Mouse (Mus musculus): Measurements from ENCODE around the gene Cfap73. TPM values are rescaled to one million over a fixed set of nuclear protein-coding genes. Genes with fewer than 3 reads are reported as not detected.
A peak's percentile ranks its signal among the peaks of the same experiment; 100 is the strongest.

Gene Cfap73
- polyA plus RNA-seq, 1 experiment from 2014 or later: not detected

GRCm38 (mm10) chr5:120635633-120636032 is 1.6 kb upstream of the Cfap73 start:
- Histone ChIP-seq H3K36me3 (ENCODE audit: control insufficient read depth, insufficient read depth, low read length) (no peaks in the 10 kb centered on the region), H3K4me2 (no peak overlapping the region), H3K9ac (ENCODE audit: low read depth, low read length) (no peak overlapping the region), H3K27me3 (replicated peaks; ENCODE audit: control insufficient read depth, insufficient read depth, low read length) (peaks cover 9% of the 10 kb centered on the region), H3K4me3 (ENCODE audit: low read depth, low read length) (no peak overlapping the region), H3K27ac (ENCODE audit: low read depth, low read length) (no peak overlapping the region), H3K9me3 (ENCODE audit: control insufficient read depth, low read length) (no peaks in the 10 kb centered on the region), H3K4me1 (replicated peaks; ENCODE audit: control insufficient read depth, insufficient read depth, low read length) (0 out of 2 replicates have a peak, but pooled peaks cover 3% of the 10 kb centered on the region)
- WGBS: 81% methylated on average over 5 of the region's 5 CpGs
- DNase-seq (ENCODE audit: low spot score) (no peak), ATAC-seq (replicated peaks; ENCODE audit: low FRiP score) (no peak)

- WGBS: 48% methylated on average over 5 of the region's 5 CpGs
- no peak overlapping the region for H3K27ac ChIP-seq (ENCODE audit: low read depth, low read length)
Measured at GRCm38 (mm10) chr5:120634860-120635259, 825 bp upstream of the Cfap73 start.

GRCm38 (mm10) chr5:120631892-120632291 is 2.1 kb downstream of the Cfap73 start:
- no peak overlapping the region for H3K4me2 ChIP-seq
- H3K4me1 ChIP-seq (replicated peaks; ENCODE audit: control insufficient read depth, insufficient read depth, low read length): 0 out of 2 replicates have a peak, but pooled peaks cover 3% of the 10 kb centered on the region
- peaks cover 20% of the 10 kb centered on the region for H3K27me3 ChIP-seq (replicated peaks; ENCODE audit: control insufficient read depth, insufficient read depth, low read length)
- ATAC-seq (replicated peaks; ENCODE audit: low FRiP score) (no peak), DNase-seq (ENCODE audit: low spot score) (no peak)
- H3K4me3 ChIP-seq (ENCODE audit: low read depth, low read length): no peak overlapping the region
- H3K27ac ChIP-seq (ENCODE audit: low read depth, low read length): no peak overlapping the region
- H3K9me3 ChIP-seq (ENCODE audit: control insufficient read depth, low read length): no peaks in the 10 kb centered on the region
- peaks cover 9% of the 10 kb centered on the region for H3K36me3 ChIP-seq (ENCODE audit: control insufficient read depth, insufficient read depth, low read length)
- 75% methylated on average over 5 of the region's 5 CpGs for WGBS
- no peak overlapping the region for H3K9ac ChIP-seq (ENCODE audit: low read depth, low read length)

More at GRCm38 (mm10) chr5:120634860-120635259, 825 bp upstream of the Cfap73 start:
- H3K9ac ChIP-seq (ENCODE audit: low read depth, low read length): no peak overlapping the region
- no peak overlapping the region for H3K4me3 ChIP-seq (ENCODE audit: low read depth, low read length)
- 0 out of 2 replicates have a peak, but pooled peaks cover 3% of the 10 kb centered on the region for H3K4me1 ChIP-seq (replicated peaks; ENCODE audit: control insufficient read depth, insufficient read depth, low read length)
- H3K4me2 ChIP-seq: no peak overlapping the region
- ATAC-seq (replicated peaks; ENCODE audit: low FRiP score): no peak
- no peaks in the 10 kb centered on the region for H3K9me3 ChIP-seq (ENCODE audit: control insufficient read depth, low read length)
- peaks cover 15% of the 10 kb centered on the region for H3K27me3 ChIP-seq (replicated peaks; ENCODE audit: control insufficient read depth, insufficient read depth, low read length)
- no peak for DNase-seq (ENCODE audit: low spot score)
- no peaks in the 10 kb centered on the region for H3K36me3 ChIP-seq (ENCODE audit: control insufficient read depth, insufficient read depth, low read length)

GRCm38 (mm10) chr5:120631128-120631527 is 2.9 kb downstream of the Cfap73 start:
- 0 out of 2 replicates have a peak, but pooled peaks cover 3% of the 10 kb centered on the region for H3K4me1 ChIP-seq (replicated peaks; ENCODE audit: control insufficient read depth, insufficient read depth, low read length)
- H3K9ac ChIP-seq (ENCODE audit: low read depth, low read length): 0 out of 2 replicates have a peak overlapping the region, but pooled peaks have one; percentile 6
- WGBS: 10% methylated on average over 29 of the region's 29 CpGs
- ATAC-seq (replicated peaks; ENCODE audit: low FRiP score) (no peak), DNase-seq (ENCODE audit: low spot score) (no peak)
- H3K4me2 ChIP-seq: peak overlapping the region; percentile 44
- H3K9me3 ChIP-seq (ENCODE audit: control insufficient read depth, low read length): no peaks in the 10 kb centered on the region
- H3K27ac ChIP-seq (ENCODE audit: low read depth, low read length): no peak overlapping the region
- H3K36me3 ChIP-seq (ENCODE audit: control insufficient read depth, insufficient read depth, low read length): peaks cover 16% of the 10 kb centered on the region
- no peak overlapping the region for H3K4me3 ChIP-seq (ENCODE audit: low read depth, low read length)
- peaks cover 20% of the 10 kb centered on the region for H3K27me3 ChIP-seq (replicated peaks; ENCODE audit: control insufficient read depth, insufficient read depth, low read length)

DNA sequence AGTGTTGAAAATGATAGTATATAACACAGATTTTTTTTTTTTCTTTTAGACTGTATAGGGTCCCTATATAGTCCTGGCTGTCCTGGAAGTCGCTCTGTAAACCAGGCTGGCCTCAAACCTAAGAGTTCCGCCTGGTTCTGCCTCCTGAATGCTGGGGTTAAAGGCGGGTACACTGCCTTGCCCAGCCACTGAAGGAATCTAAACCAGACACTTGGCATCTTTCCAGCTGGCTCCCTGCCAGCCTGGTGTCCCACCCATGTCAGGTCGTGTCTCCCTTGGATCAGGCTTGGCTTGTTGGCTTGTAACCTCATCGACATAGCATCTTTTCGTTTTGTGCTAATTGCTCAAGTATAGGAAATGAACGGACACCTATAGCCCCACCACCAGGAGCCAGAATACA is 5.4 kb downstream of the Cfap73 start:
- ATAC-seq (replicated peaks; ENCODE audit: low FRiP score) (no peak), DNase-seq (ENCODE audit: low spot score) (no peak)
- Histone ChIP-seq H3K27ac (ENCODE audit: low read depth, low read length) (no peak overlapping the region), H3K9ac (ENCODE audit: low read depth, low read length) (no peak overlapping the region), H3K4me3 (ENCODE audit: low read depth, low read length) (no peak overlapping the region), H3K27me3 (replicated peaks; ENCODE audit: control insufficient read depth, insufficient read depth, low read length) (peaks cover 20% of the 10 kb centered on the region), H3K36me3 (ENCODE audit: control insufficient read depth, insufficient read depth, low read length) (peaks cover 34% of the 10 kb centered on the region), H3K9me3 (ENCODE audit: control insufficient read depth, low read length) (no peaks in the 10 kb centered on the region), H3K4me1 (replicated peaks; ENCODE audit: control insufficient read depth, insufficient read depth, low read length) (0 out of 2 replicates have a peak, but pooled peaks cover 3% of the 10 kb centered on the region), H3K4me2 (no peak overlapping the region)
- WGBS: 74% methylated on average over 7 of the region's 7 CpGs

DNA sequence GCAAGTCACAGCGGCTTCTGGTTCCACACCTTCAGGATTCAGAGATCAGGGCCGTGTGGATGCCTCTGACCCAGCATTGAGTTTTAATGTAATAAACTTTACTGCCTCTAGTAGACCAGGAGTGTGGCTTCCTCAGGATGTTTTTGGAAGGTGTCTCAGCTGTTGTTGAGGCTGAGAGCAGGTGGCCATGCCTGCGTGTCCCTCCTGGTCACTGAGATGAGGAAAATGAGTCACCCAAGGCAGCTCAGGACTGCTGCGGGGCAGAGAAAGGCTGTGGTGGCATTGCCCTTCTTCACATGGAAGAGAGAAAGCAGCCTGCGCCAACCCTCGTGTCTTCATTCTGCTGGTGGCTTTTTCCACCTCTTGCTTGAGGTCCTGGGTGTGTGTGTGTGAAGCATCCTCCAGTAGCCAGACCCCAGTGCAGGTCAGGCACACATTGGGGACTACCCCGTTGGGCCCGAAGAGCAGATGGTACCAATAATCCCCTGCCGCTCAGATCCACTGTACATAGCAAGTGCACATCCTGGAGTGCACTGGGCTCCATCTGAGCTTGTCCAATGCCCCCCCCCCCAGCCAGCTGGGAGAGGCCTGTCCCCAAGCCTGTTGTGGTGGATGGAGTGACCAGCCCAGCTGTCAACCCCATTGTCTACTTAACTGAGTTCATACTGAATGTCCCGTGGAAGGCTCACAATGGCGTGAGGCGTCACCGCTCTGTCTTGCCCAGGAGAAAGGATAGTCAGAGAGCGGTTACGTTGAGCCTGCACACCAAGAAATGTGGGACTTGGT is 6.3 kb downstream of the Cfap73 start:
- H3K4me3 ChIP-seq (ENCODE audit: low read depth, low read length): no peak overlapping the region
- 93% methylated on average over 15 of the region's 15 CpGs for WGBS
- no peak overlapping the region for H3K27ac ChIP-seq (ENCODE audit: low read depth, low read length)
- ATAC-seq (replicated peaks; ENCODE audit: low FRiP score) (no peak), DNase-seq (ENCODE audit: low spot score) (no peak)
- H3K9me3 ChIP-seq (ENCODE audit: control insufficient read depth, low read length): no peaks in the 10 kb centered on the region
- no peak overlapping the region for H3K9ac ChIP-seq (ENCODE audit: low read depth, low read length)
- H3K4me1 ChIP-seq (replicated peaks; ENCODE audit: control insufficient read depth, insufficient read depth, low read length): 0 out of 2 replicates have a peak, but pooled peaks cover 3% of the 10 kb centered on the region
- H3K4me2 ChIP-seq: no peak overlapping the region
- H3K27me3 ChIP-seq (replicated peaks; ENCODE audit: control insufficient read depth, insufficient read depth, low read length): peaks cover 20% of the 10 kb centered on the region
- peaks cover 42% of the 10 kb centered on the region for H3K36me3 ChIP-seq (ENCODE audit: control insufficient read depth, insufficient read depth, low read length)

DNA sequence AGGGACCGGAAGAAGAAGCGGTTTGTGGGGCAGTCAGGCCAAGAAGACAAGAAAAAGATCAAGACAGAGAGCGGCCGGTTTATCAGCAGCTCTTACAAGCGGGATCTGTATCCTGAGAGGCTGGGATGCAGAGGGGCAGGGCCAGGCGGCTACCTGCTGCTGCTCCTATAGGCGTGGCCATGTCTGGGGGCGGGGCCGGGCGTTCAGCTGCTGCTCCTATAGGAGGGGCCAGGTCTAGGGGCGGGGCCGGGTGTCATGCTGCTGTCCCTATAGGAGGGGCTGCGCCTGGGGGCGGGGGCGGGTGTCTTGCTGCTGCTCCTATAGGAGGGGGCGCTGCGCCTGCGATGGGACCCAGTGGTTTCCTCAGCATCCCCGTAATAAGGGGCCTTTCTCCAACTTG is 7.6 kb downstream of the Cfap73 start:
- H3K9me3 ChIP-seq (ENCODE audit: control insufficient read depth, low read length): no peaks in the 10 kb centered on the region
- peak; percentile 71 for ATAC-seq (replicated peaks; ENCODE audit: low FRiP score)
- no peak overlapping the region for H3K4me2 ChIP-seq
- peaks cover 43% of the 10 kb centered on the region for H3K36me3 ChIP-seq (ENCODE audit: control insufficient read depth, insufficient read depth, low read length)
- peak; percentile 59 for DNase-seq (ENCODE audit: low spot score)
- no peak overlapping the region for H3K27ac ChIP-seq (ENCODE audit: low read depth, low read length)
- peaks cover 18% of the 10 kb centered on the region for H3K27me3 ChIP-seq (replicated peaks; ENCODE audit: control insufficient read depth, insufficient read depth, low read length)
- no peak overlapping the region for H3K4me3 ChIP-seq (ENCODE audit: low read depth, low read length)
- H3K9ac ChIP-seq (ENCODE audit: low read depth, low read length): no peak overlapping the region
- 0 out of 2 replicates have a peak, but pooled peaks cover 2% of the 10 kb centered on the region for H3K4me1 ChIP-seq (replicated peaks; ENCODE audit: control insufficient read depth, insufficient read depth, low read length)
- 55% methylated on average over 19 of the region's 19 CpGs for WGBS

- H3K9ac ChIP-seq (ENCODE audit: low read depth, low read length): no peak overlapping the region
- peaks cover under 1% of the 10 kb centered on the region for H3K27me3 ChIP-seq (replicated peaks; ENCODE audit: control insufficient read depth, insufficient read depth, low read length)
- H3K36me3 ChIP-seq (ENCODE audit: control insufficient read depth, insufficient read depth, low read length): peaks cover 57% of the 10 kb centered on the region
- no peaks in the 10 kb centered on the region for H3K4me1 ChIP-seq (replicated peaks; ENCODE audit: control insufficient read depth, insufficient read depth, low read length)
- H3K9me3 ChIP-seq (ENCODE audit: control insufficient read depth, low read length): no peaks in the 10 kb centered on the region
- H3K4me3 ChIP-seq (ENCODE audit: low read depth, low read length): no peak overlapping the region
- H3K27ac ChIP-seq (ENCODE audit: low read depth, low read length): no peak overlapping the region
- H3K4me2 ChIP-seq: no peak overlapping the region
- WGBS: 96% methylated on average over 10 of the region's 10 CpGs
- DNase-seq (ENCODE audit: low spot score) (no peak), ATAC-seq (replicated peaks; ENCODE audit: low FRiP score) (no peak)
Measured at GRCm38 (mm10) chr5:120624427-120624826, 9.6 kb downstream of the Cfap73 start.
